Mouse (Mus musculus) thymus, adult 2 months (tissue): ENCODE data around the gene Glg1. TPM values are rescaled to one million over a fixed set of nuclear protein-coding genes. Genes with fewer than 3 reads are reported as not detected.
"Not testable (repeated sequence)": the region's sequence is repeated elsewhere in the genome, so short reads cannot be mapped to it uniquely, and the experiment has no call there.

ENCODE experiments used
- DNase-seq: peaks from one replicate; pipeline ENCODE4 v3.0.0; 2021
- H3K27ac ChIP-seq: fragments of 200-500 bp; 2 replicates; pipeline ENCODE4 v1.5.1; 2012; ENCODE audit warnings: low read length, control low read depth; ENCODE audit not compliant: control insufficient read depth, insufficient read depth
- H3K27me3 ChIP-seq: fragments of 200-500 bp; 2 replicates; pipeline ENCODE4 v1.6.1; 2012; ENCODE audit warnings: mild to moderate bottlenecking, low read length, moderate library complexity, mixed read lengths; ENCODE audit not compliant: control insufficient read depth, insufficient read depth
- H3K36me3 ChIP-seq: fragments of 200-500 bp; 2 replicates; pipeline ENCODE4 v1.6.1; 2012; ENCODE audit warnings: mild to moderate bottlenecking, low read length, moderate library complexity; ENCODE audit not compliant: control insufficient read depth, insufficient read depth
- H3K4me1 ChIP-seq: fragments of 200-500 bp; replicated peaks from 2 replicates; pipeline ENCODE4 v1.6.1; 2012; ENCODE audit warnings: low read length; ENCODE audit not compliant: control insufficient read depth, insufficient read depth
- H3K4me3 ChIP-seq: fragments of 200-500 bp; 2 replicates; pipeline ENCODE4 v1.5.1; 2012; ENCODE audit warnings: mild to moderate bottlenecking, low read length, control low read depth, moderate library complexity; ENCODE audit not compliant: control insufficient read depth, insufficient read depth
- CTCF ChIP-seq: fragments of 200-500 bp; IDR thresholded peaks from 2 replicates; pipeline ENCODE4 v1.5.1; 2012; ENCODE audit warnings: mild to moderate bottlenecking, control low read depth, low read length, moderate library complexity, borderline replicate concordance; ENCODE audit not compliant: control insufficient read depth, poor library complexity, insufficient read depth; ENCODE audit errors: extremely low read depth
- POLR2A ChIP-seq: fragments of 200-500 bp; IDR thresholded peaks from 2 replicates; pipeline ENCODE4 v1.6.1; 2012; ENCODE audit warnings: mild to moderate bottlenecking, low read length, control low read depth, moderate library complexity; ENCODE audit not compliant: control insufficient read depth, poor library complexity, insufficient read depth; ENCODE audit errors: extremely low read depth
- WGBS: fragments of 180-500 bp; shearing (Covaris S2); methylation state at CpG from one replicate; pipeline ENCODE4 v1.1.7; 2018; 5-methylcytosine and 5-hydroxymethylcytosine counted together
- polyA plus RNA-seq: library from polyadenylated mRNA; depleted of rRNA; stranded (reverse); fragments of >200 nt; gene quantifications from 2 replicates; pipeline ENCODE4 v1.2.3, GENCODE M21; 2012

The Glg1 gene
- polyA plus RNA-seq, 1 experiment, result 45.3 TPM

GRCm38 (mm10) chr8:111252487-111253112 is 6.4 kb downstream of the Glg1 start:
- H3K27ac ChIP-seq, result no peak overlapping the region
- WGBS, result 91% methylated on average over 4 of the region's 4 CpGs
- H3K4me3 ChIP-seq, result no peak overlapping the region
- TF ChIP-seq CTCF, result no peak
- TF ChIP-seq POLR2A, result no peak
- no peaks in the 10 kb centered on the region for H3K4me1 ChIP-seq
- no peaks in the 10 kb centered on the region for H3K36me3 ChIP-seq
- DNase-seq, result no peak
- H3K27me3 ChIP-seq, result no peaks in the 10 kb centered on the region

- no peak for DNase-seq
- Histone ChIP-seq H3K27ac (no peak overlapping the region), H3K36me3 (no peaks in the 10 kb centered on the region)
These were observed 8.9 kb downstream of the Glg1 start for GRCm38 (mm10) chr8:111250111-111250510.

GRCm38 (mm10) chr8:111248136-111248535 is 10.9 kb downstream of the Glg1 start:
- Histone ChIP-seq H3K27ac (no peak overlapping the region), H3K4me3 (no peak overlapping the region), H3K36me3 (no peaks in the 10 kb centered on the region), H3K4me1 (no peaks in the 10 kb centered on the region), H3K27me3 (no peaks in the 10 kb centered on the region)
- TF ChIP-seq POLR2A, result no peak
- no peak for TF ChIP-seq CTCF
- no peak for DNase-seq

More at GRCm38 (mm10) chr8:111250111-111250510, 8.9 kb downstream of the Glg1 start:
- 95% methylated on average over 2 of the region's 2 CpGs for WGBS
- Histone ChIP-seq H3K4me1 (no peaks in the 10 kb centered on the region), H3K4me3 (no peak overlapping the region), H3K27me3 (no peaks in the 10 kb centered on the region)
- no peak for TF ChIP-seq POLR2A
- no peak for TF ChIP-seq CTCF

DNA sequence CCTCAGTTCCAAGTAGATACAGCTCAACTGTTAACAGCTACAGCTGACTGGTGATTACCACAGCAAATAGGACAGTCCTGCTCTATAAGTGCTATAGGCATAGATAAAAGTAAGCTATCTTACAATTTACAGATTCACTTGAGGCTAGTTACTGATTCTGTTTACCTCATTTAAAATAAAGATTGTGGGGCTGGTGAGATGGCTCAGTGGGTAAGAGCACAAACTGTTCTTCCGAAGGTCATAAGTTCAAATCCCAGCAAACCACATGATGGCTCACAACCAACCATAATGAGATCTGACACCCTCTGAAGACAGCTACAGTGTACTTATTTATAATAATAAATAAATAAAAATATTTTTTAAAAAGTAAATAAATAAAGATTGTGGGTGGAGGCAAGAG is 12.2 kb downstream of the Glg1 start:
- not testable (repeated sequence) for H3K27ac ChIP-seq, H3K36me3 ChIP-seq, H3K27me3 ChIP-seq, H3K4me3 ChIP-seq, H3K4me1 ChIP-seq, DNase-seq
- 100% methylated on average over 1 of the region's 1 CpGs for WGBS

DNA sequence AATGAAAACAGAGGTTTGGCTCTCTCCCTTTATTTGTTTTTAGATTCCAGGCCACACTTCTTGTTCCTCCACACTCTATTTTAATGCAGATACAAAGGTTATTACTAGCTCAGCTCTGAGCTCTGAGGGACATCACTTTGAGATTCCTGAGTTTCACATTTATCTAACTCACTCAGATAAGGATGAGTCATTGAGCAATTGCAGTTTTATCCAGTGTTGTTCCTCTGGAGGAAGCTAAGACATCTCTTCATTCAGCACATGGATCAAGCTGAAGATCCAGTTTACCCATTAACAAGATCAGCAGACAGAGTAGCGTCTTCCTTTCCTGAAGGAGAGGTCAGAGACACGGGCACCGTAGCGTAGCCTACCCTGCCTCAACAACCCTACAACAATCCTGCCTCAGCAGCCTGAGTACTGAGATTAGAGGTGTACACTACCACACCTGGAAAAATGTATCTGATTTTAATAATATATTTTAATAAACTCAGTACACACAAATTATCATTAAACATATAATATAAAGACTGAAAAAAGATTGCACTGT is 12.7 kb downstream of the Glg1 start:
- no peak for DNase-seq
- no peak overlapping the region for H3K27ac ChIP-seq
- 98% methylated on average over 4 of the region's 4 CpGs for WGBS

DNA sequence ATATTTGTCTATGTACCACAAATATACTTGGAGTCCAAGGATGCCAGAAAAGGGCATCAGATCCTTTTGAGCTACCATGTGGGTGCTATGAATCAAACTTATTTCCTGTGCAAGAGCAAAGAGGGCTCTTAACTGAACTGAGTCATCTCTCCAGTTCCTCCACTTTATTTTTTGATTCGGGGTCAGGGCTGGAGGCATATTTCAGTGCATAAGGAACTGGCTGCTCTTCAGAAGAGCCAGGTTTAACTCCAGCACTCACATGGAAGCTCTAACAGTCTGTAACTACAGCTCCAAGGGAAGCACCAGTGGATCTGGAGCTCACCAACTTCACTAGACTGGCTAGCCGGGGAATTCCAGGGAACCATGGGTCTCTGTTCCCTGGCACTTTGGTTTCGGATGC is 21.7 kb downstream of the Glg1 start:
- no peak overlapping the region for H3K4me3 ChIP-seq
- no peaks in the 10 kb centered on the region for H3K36me3 ChIP-seq
- 74% methylated on average over 3 of the region's 3 CpGs for WGBS
- H3K27ac ChIP-seq, result no peak overlapping the region
- DNase-seq, result no peak
- 0 out of 2 replicates have a peak, but pooled peaks cover 3% of the 10 kb centered on the region for H3K4me1 ChIP-seq
- no peaks in the 10 kb centered on the region for H3K27me3 ChIP-seq
- TF ChIP-seq CTCF (no peak), POLR2A (no peak)

More for the DNA sequence above, 12.7 kb downstream of the Glg1 start:
- Histone ChIP-seq H3K36me3 (no peaks in the 10 kb centered on the region), H3K4me3 (no peak overlapping the region), H3K27me3 (no peaks in the 10 kb centered on the region), H3K4me1 (no peaks in the 10 kb centered on the region)
- TF ChIP-seq CTCF (no peak), POLR2A (no peak)

- Histone ChIP-seq H3K27ac (no peak overlapping the region), H3K36me3 (no peaks in the 10 kb centered on the region), H3K4me3 (no peak overlapping the region), H3K4me1 (0 out of 2 replicates have a peak, but pooled peaks cover 3% of the 10 kb centered on the region), H3K27me3 (no peaks in the 10 kb centered on the region)
- 92% methylated on average over 2 of the region's 2 CpGs for WGBS
- TF ChIP-seq CTCF, result no peak
- TF ChIP-seq POLR2A, result no peak
- no peak for DNase-seq
These were observed 25.3 kb downstream of the Glg1 start for GRCm38 (mm10) chr8:111233730-111234129.
